In genomic region chr7:16924037-16924834, GRCm38 (mm10) we compare ENCODE assay signal across 8 mouse cellular contexts. TPM values are rescaled to one million over a fixed set of nuclear protein-coding genes. Genes with fewer than 3 reads are reported as not detected.
A peak's percentile ranks its signal among the peaks of the same experiment; 100 is the strongest.
DNase-seq lines count a peak whose midpoint lies in the region; ATAC-seq and TF ChIP-seq lines count a peak whose summit lies in the region.

Gene Calm3, minus strand, starts transcription at chr7:16924114.

- H3K4me1 ChIP-seq in cortical plate, adult 2 months (ENCODE audit: control insufficient read depth, insufficient read depth, low read length) = peaks cover 6% of the 10 kb centered on the region
- H3K4me1 ChIP-seq in megakaryocyte, embryonic 14.5 days = peaks cover 51% of the 10 kb centered on the region

- peak within 1 kb of the TSS; percentile 98 for H3K27ac ChIP-seq in cortical plate, adult 2 months (ENCODE audit: insufficient read depth, low read length)

- H3K4me3 ChIP-seq in cortical plate, adult 2 months (ENCODE audit: insufficient read depth, low read length) = peak within 1 kb of the TSS; percentile 73
- peak within 1 kb of the TSS; percentile 96 for H3K4me3 ChIP-seq in megakaryocyte, embryonic 14.5 days (replicated peaks)

- no peaks in the 10 kb centered on the region for H3K9me3 ChIP-seq in megakaryocyte, embryonic 14.5 days

- peak; percentile 93 for TF ChIP-seq POLR2A in cortical plate, adult 2 months (IDR thresholded peaks at IDR 0.05; ENCODE audit: extremely low read depth, insufficient read depth, low read length)

- TF ChIP-seq CTCF in cortical plate, adult 2 months (IDR thresholded peaks at IDR 0.05; ENCODE audit: extremely low read depth, insufficient read depth, low read length) = no peak

- peak; percentile 78 for ATAC-seq in activated CD4-positive, CD25-positive, alpha-beta regulatory T cell, adult 4 months

- no peaks in the 10 kb centered on the region for H3K27me3 ChIP-seq in megakaryocyte, embryonic 14.5 days (replicated peaks)

- peaks cover 32% of the 10 kb centered on the region for H3K36me3 ChIP-seq in megakaryocyte, embryonic 14.5 days (replicated peaks; ENCODE audit: low read length)

- peak; percentile 99 to 100 for DNase-seq in gastrocnemius, adult 8-10 months (ENCODE audit: low spot score in 2 of 2)
- peak; percentile 99 for DNase-seq in hindlimb bud, embryonic 11.5 days (ENCODE audit: extremely low spot score, low read depth, low spot score)
- DNase-seq in left cerebral cortex, adult 8-10 months (ENCODE audit: low spot score in 2 of 2) = peak; percentile 98 to 100
- peak; percentile 99 to 100 for DNase-seq in right cerebral cortex, postnatal 10 days (ENCODE audit: low spot score in 2 of 2)
- peak; percentile 98 for DNase-seq in urinary bladder, postnatal 25 days (ENCODE audit: low spot score)

RNA-seq across cellular contexts. Expression of gene Calm3, which starts in this region (rescaled TPM):
- polyA plus RNA-seq in activated CD4-positive, CD25-positive, alpha-beta regulatory T cell, adult 4 months (2017; shearing (Covaris generic)) = 100 to 1,000 TPM; 106 to 159 TPM
- polyA plus RNA-seq in cortical plate, adult 2 months (2012; rRNA removed) = 1,956 and 2,049 TPM in 2 replicates
- 100 to 1,000 TPM; 386 to 534 (median 424) TPM for total RNA-seq in gastrocnemius, adult 8-10 months (2022)
- 1,000 to 10,000 TPM; 1,595 to 1,874 (median 1,737) TPM for total RNA-seq in left cerebral cortex, adult 8-10 months (2022)
- polyA plus RNA-seq in megakaryocyte, embryonic 14.5 days (2012; ENCODE audit: insufficient read depth, low replicate concordance) = 823 and 866 TPM in 2 replicates

Comparison
In these comparisons a context has a peak if more than half of its experiments do, and no peak if none do; other contexts are left out.
1. Peak in every context shown above with its lines: DNase-seq, ATAC-seq, H3K4me3 ChIP-seq and H3K27ac ChIP-seq.